Mouse (Mus musculus) hindbrain, embryonic 14.5 days (tissue): Measurements from ENCODE around the gene Myh14. TPM values are rescaled to one million over a fixed set of nuclear protein-coding genes. Genes with fewer than 3 reads are reported as not detected.

Experiments
- ATAC-seq: fragments of 200-750 bp; cut with Nextera tagmentation; 2 replicates; pipeline ENCODE4 v1.8.0; 2017; ENCODE audit warnings: moderate number of reproducible peaks, mild to moderate bottlenecking, moderate TSS enrichment, moderate library complexity; ENCODE audit not compliant: low FRiP score
- DNase-seq: peaks from one replicate; pipeline ENCODE4 v3.0.0-alpha.2; 2015; ENCODE audit warnings: low spot score
- H3K27ac ChIP-seq: fragments of 300-500 bp; sonication (generic); 2 replicates; pipeline ENCODE4 v1.5.1; 2014; ENCODE audit warnings: mild to moderate bottlenecking, moderate library complexity
- H3K27me3 ChIP-seq: fragments of 300-500 bp; sonication (generic); 2 replicates; pipeline ENCODE4 v1.6.1; 2014; ENCODE audit warnings: mild to moderate bottlenecking, low read length, mixed read lengths; ENCODE audit not compliant: control insufficient read depth, insufficient read depth
- H3K36me3 ChIP-seq: fragments of 300-500 bp; sonication (generic); replicated peaks from 2 replicates; pipeline ENCODE4 v1.6.1; 2014; ENCODE audit not compliant: control insufficient read depth, insufficient read depth
- H3K4me1 ChIP-seq: fragments of 300-500 bp; sonication (generic); replicated peaks from 2 replicates; pipeline ENCODE4 v1.6.1; 2014; ENCODE audit warnings: antibody characterized with exemption, low read length, mixed read lengths; ENCODE audit not compliant: control insufficient read depth, insufficient read depth
- H3K4me2 ChIP-seq: fragments of 300-500 bp; sonication (generic); replicated peaks from 2 replicates; pipeline ENCODE4 v1.6.1; 2014; ENCODE audit warnings: mild to moderate bottlenecking, moderate library complexity
- H3K4me3 ChIP-seq: fragments of 300-500 bp; sonication (generic); replicated peaks from 2 replicates; pipeline ENCODE4 v1.5.1; 2014; ENCODE audit warnings: mild to moderate bottlenecking, low read length
- H3K9ac ChIP-seq: fragments of 300-500 bp; sonication (generic); 2 replicates; pipeline ENCODE4 v1.6.1; 2014
- H3K9me3 ChIP-seq: fragments of 300-500 bp; sonication (generic); 2 replicates; pipeline ENCODE4 v1.6.1; 2016; ENCODE audit warnings: low read length; ENCODE audit not compliant: control insufficient read depth
- WGBS: fragments of 180-500 bp; shearing (Covaris S2); extraction: QIAGEN DNeasy Blood & Tissue Kit; methylation state at CpG from one replicate; pipeline ENCODE4 v1.1.7; 2014; 5-methylcytosine and 5-hydroxymethylcytosine counted together
- polyA plus RNA-seq: library from polyadenylated mRNA; unstranded; fragments of >200 nt; fragmentation: Nextera tagmentation; extraction: Ambion mirVana; gene quantifications from 2 replicates; pipeline ENCODE4 v1.2.1, GENCODE M21; 2014

Myh14 gene
- polyA plus RNA-seq, 1 experiment from 2014 or later, result 4.2 TPM

- WGBS, result 56% methylated on average over 4 of the region's 4 CpGs
Observed at GRCm38 (mm10) chr7:44676126-44676525, 5.5 kb upstream of the Myh14 start.

GRCm38 (mm10) chr7:44675171-44675570 is 4.5 kb upstream of the Myh14 start:
- ATAC-seq (no peak), DNase-seq (no peak)
- 53% methylated on average over 6 of the region's 6 CpGs for WGBS
- Histone ChIP-seq H3K4me2 (no peak overlapping the region), H3K4me3 (no peak overlapping the region), H3K9me3 (no peaks in the 10 kb centered on the region), H3K4me1 (peaks cover 6% of the 10 kb centered on the region), H3K27me3 (peaks cover 10% of the 10 kb centered on the region; the same call in 1 of the 2 replicates), H3K27ac (no peak overlapping the region), H3K9ac (no peak overlapping the region), H3K36me3 (no peaks in the 10 kb centered on the region)

More at GRCm38 (mm10) chr7:44676126-44676525, 5.5 kb upstream of the Myh14 start:
- H3K4me3 ChIP-seq, result no peak overlapping the region
- DNase-seq, result no peak
- H3K4me2 ChIP-seq, result no peak overlapping the region
- ATAC-seq, result no peak
- no peaks in the 10 kb centered on the region for H3K36me3 ChIP-seq
- no peaks in the 10 kb centered on the region for H3K9me3 ChIP-seq
- no peak overlapping the region for H3K27ac ChIP-seq
- peaks cover 5% of the 10 kb centered on the region for H3K4me1 ChIP-seq
- H3K27me3 ChIP-seq, result peaks cover 7% of the 10 kb centered on the region; the same call in 1 of the 2 replicates
- no peak overlapping the region for H3K9ac ChIP-seq

GRCm38 (mm10) chr7:44674511-44674910 is 3.9 kb upstream of the Myh14 start:
- WGBS, result 74% methylated on average over 4 of the region's 4 CpGs
- no peaks in the 10 kb centered on the region for H3K36me3 ChIP-seq
- H3K27ac ChIP-seq, result no peak overlapping the region
- no peaks in the 10 kb centered on the region for H3K9me3 ChIP-seq
- H3K4me2 ChIP-seq, result no peak overlapping the region
- ATAC-seq (no peak), DNase-seq (no peak)
- no peak overlapping the region for H3K9ac ChIP-seq
- no peak overlapping the region for H3K4me3 ChIP-seq
- peaks cover 6% of the 10 kb centered on the region for H3K4me1 ChIP-seq
- H3K27me3 ChIP-seq, result peaks cover 10% of the 10 kb centered on the region

- Histone ChIP-seq H3K9me3 (no peaks in the 10 kb centered on the region), H3K9ac (no peak overlapping the region), H3K4me1 (peaks cover 6% of the 10 kb centered on the region), H3K36me3 (no peaks in the 10 kb centered on the region), H3K4me3 (no peak overlapping the region), H3K4me2 (no peak overlapping the region), H3K27me3 (peaks cover 16% of the 10 kb centered on the region), H3K27ac (no peak overlapping the region)
- 77% methylated on average over 5 of the region's 5 CpGs for WGBS
- no peak for ATAC-seq
- no peak for DNase-seq
Observed at GRCm38 (mm10) chr7:44672193-44672592, 1.6 kb upstream of the Myh14 start.

GRCm38 (mm10) chr7:44669103-44669502 is 1.5 kb downstream of the Myh14 start:
- H3K27ac ChIP-seq, result no peak overlapping the region
- peaks cover 16% of the 10 kb centered on the region for H3K27me3 ChIP-seq
- WGBS, result 17% methylated on average over 21 of the region's 21 CpGs
- no peaks in the 10 kb centered on the region for H3K36me3 ChIP-seq
- no peak overlapping the region for H3K4me3 ChIP-seq
- ATAC-seq (no peak), DNase-seq (no peak)
- no peaks in the 10 kb centered on the region for H3K9me3 ChIP-seq
- H3K4me1 ChIP-seq, result peaks cover 6% of the 10 kb centered on the region
- no peak overlapping the region for H3K9ac ChIP-seq
- no peak overlapping the region for H3K4me2 ChIP-seq

- peaks cover 16% of the 10 kb centered on the region for H3K27me3 ChIP-seq
- H3K36me3 ChIP-seq, result no peaks in the 10 kb centered on the region
- DNase-seq (no peak), ATAC-seq (no peak)
- 72% methylated on average over 13 of the region's 13 CpGs for WGBS
- no peak overlapping the region for H3K27ac ChIP-seq
- H3K4me2 ChIP-seq, result no peak overlapping the region
- H3K4me1 ChIP-seq, result peaks cover 6% of the 10 kb centered on the region
- H3K9me3 ChIP-seq, result no peaks in the 10 kb centered on the region
- no peak overlapping the region for H3K9ac ChIP-seq
- H3K4me3 ChIP-seq, result no peak overlapping the region
Observed at GRCm38 (mm10) chr7:44667996-44668738, 2.5 kb downstream of the Myh14 start.

- H3K4me1 ChIP-seq, result peaks cover 5% of the 10 kb centered on the region
- ATAC-seq (no peak), DNase-seq (no peak)
- H3K9me3 ChIP-seq, result no peaks in the 10 kb centered on the region
- H3K27me3 ChIP-seq, result peaks cover 13% of the 10 kb centered on the region
- H3K9ac ChIP-seq, result no peak overlapping the region
- no peak overlapping the region for H3K4me2 ChIP-seq
- H3K4me3 ChIP-seq, result no peak overlapping the region
- H3K27ac ChIP-seq, result no peak overlapping the region
- WGBS, result 91% methylated on average over 2 of the region's 2 CpGs
- H3K36me3 ChIP-seq, result no peaks in the 10 kb centered on the region
Observed at GRCm38 (mm10) chr7:44666462-44666861, 4.2 kb downstream of the Myh14 start.

GRCm38 (mm10) chr7:44664731-44665130 is 5.9 kb downstream of the Myh14 start:
- no peak overlapping the region for H3K27ac ChIP-seq
- ATAC-seq, result no peak
- no peaks in the 10 kb centered on the region for H3K9me3 ChIP-seq
- no peaks in the 10 kb centered on the region for H3K4me1 ChIP-seq
- H3K4me2 ChIP-seq, result no peak overlapping the region
- no peak for DNase-seq
- H3K9ac ChIP-seq, result no peak overlapping the region
- WGBS, result 43% methylated on average over 11 of the region's 11 CpGs
- no peak overlapping the region for H3K4me3 ChIP-seq
- H3K27me3 ChIP-seq, result peaks cover 6% of the 10 kb centered on the region; the same call in 1 of the 2 replicates
- no peaks in the 10 kb centered on the region for H3K36me3 ChIP-seq

- WGBS, result 80% methylated on average over 5 of the region's 5 CpGs
Observed at GRCm38 (mm10) chr7:44663546-44663945, 7.1 kb downstream of the Myh14 start.

More at GRCm38 (mm10) chr7:44663546-44663945, 7.1 kb downstream of the Myh14 start:
- Histone ChIP-seq H3K9ac (no peak overlapping the region), H3K4me3 (no peak overlapping the region), H3K27ac (no peak overlapping the region), H3K4me2 (no peak overlapping the region), H3K9me3 (no peaks in the 10 kb centered on the region), H3K4me1 (no peaks in the 10 kb centered on the region), H3K36me3 (no peaks in the 10 kb centered on the region), H3K27me3 (0 out of 2 replicates have a peak, but pooled peaks cover 6% of the 10 kb centered on the region)
- ATAC-seq (no peak), DNase-seq (no peak)
